Mouse (Mus musculus): ENCODE results near the gene Srm.
A peak's percentile ranks its signal among the peaks of the same experiment; 100 is the strongest.

Gene Srm

DNA sequence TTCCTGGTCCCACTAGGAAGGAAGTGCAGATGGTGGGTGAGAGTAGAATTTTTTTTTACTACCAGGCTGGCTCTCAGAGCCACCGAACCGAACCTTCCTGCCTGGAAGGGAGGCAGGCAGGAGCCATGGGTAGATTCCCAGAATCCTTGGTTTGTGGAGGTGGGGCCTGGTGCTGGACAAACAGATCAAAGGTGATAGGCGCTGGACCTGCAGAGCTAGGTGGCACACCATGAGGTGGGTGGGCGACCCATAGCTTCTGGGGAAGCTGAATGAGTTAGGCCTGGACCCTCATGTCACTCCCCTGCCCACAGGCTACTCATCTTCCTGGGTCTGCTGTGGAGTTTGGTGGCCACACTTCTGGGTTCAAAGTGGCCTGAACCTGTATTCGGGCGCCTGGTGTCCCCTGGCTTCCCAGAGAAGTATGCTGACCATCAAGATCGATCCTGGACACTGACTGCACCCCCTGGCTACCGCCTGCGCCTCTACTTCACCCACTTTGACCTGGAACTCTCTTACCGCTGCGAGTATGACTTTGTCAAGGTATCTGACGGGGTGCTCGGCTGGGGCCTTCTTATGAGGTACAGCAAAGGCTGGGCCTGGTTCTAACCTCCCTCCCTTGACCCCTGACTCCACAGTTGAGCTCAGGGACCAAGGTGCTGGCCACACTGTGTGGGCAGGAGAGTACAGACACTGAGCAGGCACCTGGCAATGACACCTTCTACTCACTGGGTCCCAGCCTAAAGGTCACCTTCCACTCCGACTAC lies 11.2 kb downstream of the Srm start, which contains the start of gene Masp2:
Gene Masp2 (plus strand): TSS at position 198 of the 764 bp plus-strand sequence.
- DNase-seq, result no peak

DNA sequence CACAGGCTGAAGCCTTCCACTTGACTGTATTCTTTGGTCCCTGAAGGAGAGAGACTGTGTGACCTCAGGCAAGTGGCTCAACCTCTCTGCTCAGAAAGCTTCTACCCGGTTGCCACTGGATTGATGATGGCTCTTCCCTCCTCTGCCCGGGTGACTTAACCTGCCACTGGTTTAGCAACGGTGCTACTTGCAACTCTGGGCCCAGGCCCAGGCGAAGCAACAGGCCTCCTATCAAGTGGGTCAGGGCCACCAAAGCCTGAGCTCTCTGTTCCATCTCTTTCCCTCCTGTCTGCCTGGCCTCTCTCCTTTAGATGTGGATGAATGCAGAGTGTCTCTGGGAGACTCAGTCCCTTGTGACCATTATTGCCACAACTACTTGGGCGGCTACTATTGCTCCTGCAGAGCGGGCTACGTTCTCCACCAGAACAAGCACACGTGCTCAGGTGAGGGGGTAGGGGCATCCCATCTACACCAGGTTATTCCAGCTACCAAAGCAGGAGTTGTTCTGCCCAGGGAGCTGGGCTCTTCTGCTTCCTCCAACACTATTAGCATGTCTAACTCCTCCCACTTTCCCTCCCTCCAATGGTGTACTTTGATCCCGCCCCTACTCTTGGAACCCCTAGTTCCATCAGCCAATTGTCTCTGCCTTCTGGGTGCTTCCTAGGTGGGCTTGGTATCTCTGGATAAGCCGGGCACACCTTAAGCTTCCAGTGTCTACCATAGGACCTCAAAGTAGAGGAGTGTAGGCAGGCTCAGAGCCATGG lies 12.3 kb downstream of the Srm start:
- DNase-seq, result no peak

DNA sequence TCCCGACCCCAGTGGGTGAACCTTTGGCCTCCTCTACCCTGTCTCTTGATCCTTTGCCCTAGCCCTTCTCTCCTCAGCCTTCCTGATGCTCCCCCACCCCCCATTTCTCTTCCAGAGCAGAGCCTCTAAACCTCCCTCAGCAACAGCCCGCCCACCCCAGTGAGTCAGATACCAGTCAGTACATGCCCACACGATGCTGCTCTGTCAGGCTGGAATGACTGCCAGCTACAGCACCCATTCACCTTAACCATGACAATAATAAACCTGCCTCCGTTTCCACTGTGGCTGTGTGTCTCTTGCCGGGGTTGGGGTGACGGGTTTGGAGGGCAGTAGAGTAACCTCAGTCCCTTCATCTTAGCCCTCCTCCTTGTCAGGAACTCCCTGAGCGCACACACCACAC lies 12.8 kb downstream of the Srm start:
- no peak for DNase-seq

DNA sequence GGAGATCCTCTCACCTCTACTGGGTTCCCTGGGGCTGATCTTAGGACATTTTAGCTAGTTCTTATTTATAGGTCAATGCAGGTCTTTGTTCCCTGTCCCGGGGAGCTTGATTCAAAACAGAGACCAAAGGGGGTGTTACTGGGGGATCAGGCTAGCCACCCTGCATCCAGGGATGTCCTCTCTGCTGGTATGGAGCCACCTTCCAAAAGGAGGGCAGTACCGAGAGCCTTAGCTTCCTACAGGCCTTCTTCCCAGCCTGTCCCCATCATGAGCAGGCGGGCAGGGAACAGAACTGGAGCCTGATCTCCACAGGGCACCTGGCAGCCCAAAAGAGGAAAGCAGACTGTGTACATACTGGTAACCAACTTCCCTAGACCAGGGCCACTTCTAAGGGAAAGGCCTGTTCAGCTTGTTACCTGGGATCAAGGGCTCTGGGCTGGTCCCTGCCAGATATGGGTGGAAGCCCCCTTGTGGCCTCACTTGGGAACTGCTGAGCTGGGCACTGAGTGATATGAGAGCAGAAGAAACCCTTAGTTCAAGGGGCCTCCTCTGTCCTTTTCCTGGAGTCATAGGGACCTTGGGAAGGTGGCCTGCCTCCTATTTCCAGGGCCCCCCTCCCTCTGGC lies 13.3 kb downstream of the Srm start:
- peak; percentile 43 to 64 for DNase-seq

DNA sequence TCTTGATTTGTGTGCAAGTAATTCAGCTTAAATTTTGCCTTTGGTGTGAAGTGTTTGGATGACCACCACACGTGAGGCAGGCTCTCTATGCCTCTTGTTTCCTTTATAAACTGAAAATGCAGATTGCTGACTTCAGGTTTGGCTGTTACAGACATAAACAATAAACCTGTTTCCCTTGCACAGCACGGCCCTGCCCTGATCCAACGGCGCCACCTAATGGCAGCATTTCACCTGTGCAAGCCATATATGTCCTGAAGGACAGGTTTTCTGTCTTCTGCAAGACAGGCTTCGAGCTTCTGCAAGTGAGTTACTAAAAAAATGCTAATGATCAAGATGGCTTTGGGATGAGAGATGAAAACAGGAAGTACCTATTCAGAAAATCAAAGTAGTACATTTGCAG lies 16.5 kb downstream of the Srm start:
- peak; percentile 54 to 79 for DNase-seq

DNA sequence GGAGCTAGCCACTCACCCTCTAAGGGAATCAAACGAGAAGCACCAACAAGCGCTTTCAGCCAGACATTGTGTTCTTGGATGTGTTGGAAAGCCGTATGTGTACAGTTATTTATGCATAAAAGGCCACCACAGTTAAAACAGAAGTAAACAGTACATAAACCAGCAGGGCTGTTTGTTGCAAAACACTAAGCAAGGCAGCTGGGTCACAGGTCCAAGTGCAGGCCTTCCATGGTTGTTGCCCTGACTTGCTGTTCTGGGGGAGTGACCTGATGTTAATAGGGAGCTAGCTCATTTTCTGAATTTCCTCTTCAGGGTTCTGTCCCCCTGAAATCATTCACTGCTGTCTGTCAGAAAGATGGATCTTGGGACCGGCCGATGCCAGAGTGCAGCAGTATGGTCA lies 18.5 kb downstream of the Srm start:
- no peak for DNase-seq

DNA sequence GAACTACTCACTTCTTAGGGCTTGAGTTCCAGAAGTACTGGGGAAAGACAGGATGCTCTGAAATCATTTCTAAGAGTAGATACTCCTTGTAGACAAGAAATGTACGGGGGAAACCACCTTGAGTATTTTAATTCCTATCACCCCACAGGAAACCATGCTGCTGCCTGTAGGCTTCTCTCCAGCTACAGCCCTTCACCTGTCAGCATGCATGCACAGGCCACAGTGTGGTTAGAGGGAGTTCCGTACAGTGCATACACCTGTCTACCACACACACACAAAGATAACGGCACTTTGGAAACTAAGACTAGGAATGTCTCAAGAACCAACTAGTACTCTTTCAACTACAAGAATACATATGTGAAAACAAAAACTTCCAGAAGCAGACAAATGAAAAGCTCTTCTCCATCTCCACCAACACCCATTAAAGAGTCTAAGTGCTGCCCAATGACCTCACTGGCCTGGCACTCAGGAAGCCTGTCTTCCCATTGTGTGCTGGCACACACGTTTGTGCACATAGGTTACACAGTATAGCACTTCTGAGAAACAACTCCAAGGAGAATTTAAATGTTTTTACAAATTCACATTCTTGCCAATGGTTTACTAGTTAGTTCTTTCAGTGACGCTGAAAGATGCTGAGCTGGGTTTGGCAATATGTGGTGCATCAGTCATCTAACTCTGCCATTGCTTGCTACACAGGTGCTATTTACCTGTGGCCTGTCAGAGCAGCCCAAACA lies 19.5 kb downstream of the Srm start:
- no peak for DNase-seq

DNA sequence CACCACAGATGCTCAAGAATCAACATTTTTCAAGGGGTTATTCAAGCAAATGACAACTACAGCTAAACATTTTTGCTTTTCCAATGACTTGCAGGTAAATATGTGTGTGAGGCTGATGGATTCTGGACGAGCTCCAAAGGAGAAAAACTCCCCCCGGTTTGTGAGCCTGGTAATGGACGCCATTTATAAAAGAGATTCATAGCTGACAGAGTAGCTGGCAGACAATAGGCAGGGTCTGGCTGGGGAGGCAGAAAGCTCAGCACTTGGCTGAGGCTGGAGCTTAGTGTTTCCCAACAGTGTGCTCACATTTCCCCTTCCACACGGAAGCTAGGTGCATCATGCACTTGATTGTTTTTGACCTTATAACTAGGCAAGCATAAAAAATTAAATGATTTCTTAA lies 21.3 kb downstream of the Srm start:
- no peak for DNase-seq

DNA sequence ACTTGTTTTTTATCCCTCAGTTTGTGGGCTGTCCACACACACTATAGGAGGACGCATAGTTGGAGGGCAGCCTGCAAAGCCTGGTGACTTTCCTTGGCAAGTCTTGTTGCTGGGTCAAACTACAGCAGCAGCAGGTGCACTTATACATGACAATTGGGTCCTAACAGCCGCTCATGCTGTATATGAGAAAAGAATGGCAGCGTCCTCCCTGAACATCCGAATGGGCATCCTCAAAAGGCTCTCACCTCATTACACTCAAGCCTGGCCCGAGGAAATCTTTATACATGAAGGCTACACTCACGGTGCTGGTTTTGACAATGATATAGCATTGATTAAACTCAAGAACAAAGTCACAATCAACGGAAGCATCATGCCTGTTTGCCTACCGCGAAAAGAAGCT lies 22.4 kb downstream of the Srm start:
- DNase-seq, result no peak

DNA sequence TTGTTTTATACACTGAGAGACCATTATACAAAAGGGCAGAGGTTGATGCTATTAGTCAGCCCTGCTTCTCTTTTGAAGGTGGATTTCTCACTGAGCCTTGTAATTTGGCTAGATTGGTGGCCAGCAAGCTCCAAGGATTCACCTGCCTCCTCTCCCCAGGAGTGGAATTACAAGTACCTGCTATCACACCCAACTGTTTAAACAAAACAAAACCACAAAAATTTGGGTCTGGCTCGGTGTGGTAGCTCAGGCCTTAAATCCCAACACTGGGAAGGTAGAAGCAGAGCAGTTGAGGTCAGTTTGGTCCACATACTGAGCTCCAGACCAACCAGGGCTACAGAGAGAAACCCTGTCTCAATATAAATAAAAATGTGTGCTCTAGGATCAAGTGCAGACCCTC lies 28.5 kb downstream of the Srm start:
- DNase-seq, result no peak

DNA sequence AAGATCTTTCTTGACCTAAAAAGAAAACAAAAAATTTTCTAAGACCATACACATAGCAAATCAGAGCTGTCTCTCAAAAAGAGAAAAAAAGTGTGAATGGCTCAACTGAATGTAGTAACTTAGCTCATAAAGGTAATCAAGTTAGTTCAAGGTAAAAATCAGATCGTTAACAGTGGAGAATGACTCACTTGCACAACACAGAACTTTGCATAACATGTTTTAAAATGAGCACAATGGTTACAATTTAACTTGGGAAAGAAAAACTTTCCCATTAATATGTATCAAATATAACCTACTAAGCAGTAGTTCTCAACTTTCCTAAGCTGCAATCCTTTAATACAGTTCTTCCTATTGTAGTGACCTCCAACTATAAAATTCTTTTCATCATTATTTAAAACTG lies 29.4 kb downstream of the Srm start:
- DNase-seq, result no peak

DNA sequence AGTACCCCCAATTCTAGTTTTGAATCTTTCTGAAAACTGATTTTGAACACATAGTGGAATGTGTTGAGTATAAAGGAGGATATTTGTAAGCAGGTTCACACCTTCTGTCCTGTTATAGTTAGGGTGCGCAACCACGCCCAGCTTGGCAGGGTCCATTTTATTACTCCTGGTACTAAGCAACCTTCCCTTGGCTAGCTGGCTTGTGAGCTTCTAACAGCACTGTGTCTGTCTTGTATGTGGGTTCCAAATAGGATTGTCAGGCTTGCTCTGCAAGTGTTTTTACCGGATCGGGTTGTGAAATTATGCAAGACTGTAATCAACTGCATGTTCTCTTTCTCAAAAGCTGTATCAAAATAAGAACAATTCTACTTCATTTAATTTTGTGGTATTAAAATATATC lies 31.2 kb downstream of the Srm start:
- no peak for DNase-seq

DNA sequence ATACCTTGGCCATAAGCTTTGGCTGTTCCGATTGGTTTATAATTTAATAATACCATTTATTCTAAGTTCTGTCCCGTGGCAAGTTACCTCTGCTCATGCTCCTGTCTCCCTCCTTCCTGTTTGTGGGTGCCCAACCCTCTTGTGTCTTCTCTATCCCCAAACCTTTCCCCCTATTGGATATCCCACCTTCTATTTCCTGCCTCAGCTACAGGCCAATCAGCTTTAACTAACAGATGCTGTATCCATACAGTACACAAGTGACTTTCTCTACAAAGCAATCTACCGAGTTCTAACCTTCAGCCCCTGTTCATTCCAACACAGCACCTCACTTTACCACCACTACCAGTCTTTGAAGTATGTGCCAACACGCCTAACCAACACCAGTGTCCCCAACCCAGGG lies 32.3 kb downstream of the Srm start:
- no peak for DNase-seq

DNA sequence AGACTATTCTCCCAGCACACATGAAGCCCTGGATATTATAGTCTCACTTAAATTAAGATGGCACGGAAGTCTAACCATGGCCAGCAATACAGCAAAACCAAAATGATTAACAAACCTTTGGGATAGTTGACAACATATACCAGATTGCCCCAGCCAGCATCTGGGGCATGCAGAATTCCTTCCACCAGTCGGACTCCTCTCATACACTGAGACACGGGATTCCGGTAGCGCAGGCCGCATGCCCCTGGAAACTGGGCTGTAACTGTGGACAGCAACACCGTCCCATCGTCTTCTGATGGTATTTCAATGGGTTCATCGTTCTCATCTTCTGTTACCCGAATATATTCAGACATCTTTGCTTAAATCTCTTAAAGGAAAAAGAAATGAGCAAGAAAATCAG lies 33.7 kb downstream of the Srm start:
- no peak for DNase-seq

DNA sequence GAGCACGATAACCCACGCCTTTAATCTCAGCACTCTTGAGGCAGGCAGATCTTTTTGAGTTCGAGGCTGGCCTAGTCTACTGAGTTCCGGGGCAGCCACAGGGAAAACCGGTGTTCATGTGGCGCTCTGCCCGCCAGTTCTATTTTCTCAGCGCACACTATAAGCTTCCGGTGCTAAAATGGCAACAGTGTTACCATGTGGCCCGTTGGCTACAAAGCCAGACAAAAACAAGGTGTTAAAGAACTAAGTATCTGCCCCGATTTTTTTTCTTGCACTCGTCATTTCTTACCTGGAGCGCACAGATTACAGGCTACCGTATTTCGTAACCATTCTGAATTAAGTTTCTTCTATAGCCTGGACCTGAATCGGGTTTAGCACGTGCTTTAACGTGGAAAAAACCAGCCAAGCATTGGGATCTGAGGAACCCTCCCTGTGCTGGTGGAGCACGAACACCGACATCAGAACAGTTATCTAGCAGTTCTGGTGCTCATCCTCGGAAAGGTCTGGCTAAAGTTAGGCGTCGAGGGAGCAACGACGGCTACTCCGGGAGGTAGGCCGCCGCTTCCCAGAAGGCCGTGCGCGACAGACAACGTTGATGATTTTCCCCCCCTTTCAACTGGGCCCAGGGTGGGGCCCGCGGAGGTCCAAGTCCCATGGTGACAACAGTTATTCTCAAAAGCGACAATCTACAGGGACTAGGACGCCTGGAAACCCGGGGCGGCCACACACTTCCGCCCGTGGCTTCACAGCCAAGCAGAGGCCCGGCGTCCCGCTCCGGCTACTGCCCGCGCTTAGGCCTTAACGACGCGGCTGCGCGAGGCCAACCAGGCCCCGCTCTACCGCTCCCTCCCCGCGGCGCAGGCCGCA lies 34.7 kb downstream of the Srm start:
- no peak for DNase-seq

DNA sequence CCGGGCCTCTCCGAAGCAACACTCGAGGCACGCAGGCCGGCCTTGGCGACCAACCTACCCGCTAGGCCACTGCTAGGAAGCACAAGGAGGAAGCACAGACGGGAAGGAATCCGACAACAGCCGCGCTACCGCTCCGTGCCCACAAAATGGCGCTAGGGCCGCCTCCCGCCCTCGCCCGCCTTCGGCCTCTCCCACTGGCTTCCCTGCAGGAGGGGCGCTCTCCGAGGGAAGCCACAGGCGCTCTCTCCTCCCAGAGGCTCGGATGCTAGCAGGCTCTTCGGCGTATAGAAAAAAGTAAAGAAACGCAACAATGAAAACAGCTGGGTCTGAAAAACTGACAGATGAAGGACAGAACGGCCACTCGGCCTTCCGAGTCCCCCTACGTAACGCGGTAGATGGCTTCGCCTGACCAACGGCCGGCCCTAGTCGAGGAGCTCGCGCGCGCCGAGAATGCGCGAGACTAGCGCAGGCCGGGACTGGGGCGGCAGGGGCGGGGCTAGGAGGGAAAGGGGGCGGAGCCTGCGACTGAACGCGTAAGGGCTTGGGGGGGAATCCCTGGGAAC lies 35.4 kb downstream of the Srm start, which contains the start of gene Tardbp:
Gene Tardbp (minus strand): TSS at position 397 of the 563 bp plus-strand sequence.
- peak; percentile 96 to 98 for DNase-seq

DNA sequence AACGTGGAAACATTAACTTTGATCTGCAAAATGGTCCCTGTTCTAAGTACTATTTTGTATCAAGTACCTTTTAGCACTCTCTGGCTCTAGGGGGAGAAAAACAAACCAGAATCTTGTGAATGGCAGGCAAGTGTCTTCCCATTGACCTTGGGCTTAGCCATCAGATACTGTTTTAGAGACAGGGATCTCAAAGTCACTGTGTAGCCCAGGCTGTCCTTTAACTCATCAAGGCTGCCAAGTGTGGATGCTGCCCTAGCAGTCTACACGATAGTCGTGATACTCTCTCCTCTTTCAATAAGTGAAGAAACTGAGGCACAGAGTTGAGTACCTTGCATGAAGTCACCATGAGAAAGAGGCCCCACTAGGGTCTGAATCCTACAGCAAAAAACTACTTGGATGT lies 35.9 kb downstream of the Srm start:
- no peak for DNase-seq

DNA sequence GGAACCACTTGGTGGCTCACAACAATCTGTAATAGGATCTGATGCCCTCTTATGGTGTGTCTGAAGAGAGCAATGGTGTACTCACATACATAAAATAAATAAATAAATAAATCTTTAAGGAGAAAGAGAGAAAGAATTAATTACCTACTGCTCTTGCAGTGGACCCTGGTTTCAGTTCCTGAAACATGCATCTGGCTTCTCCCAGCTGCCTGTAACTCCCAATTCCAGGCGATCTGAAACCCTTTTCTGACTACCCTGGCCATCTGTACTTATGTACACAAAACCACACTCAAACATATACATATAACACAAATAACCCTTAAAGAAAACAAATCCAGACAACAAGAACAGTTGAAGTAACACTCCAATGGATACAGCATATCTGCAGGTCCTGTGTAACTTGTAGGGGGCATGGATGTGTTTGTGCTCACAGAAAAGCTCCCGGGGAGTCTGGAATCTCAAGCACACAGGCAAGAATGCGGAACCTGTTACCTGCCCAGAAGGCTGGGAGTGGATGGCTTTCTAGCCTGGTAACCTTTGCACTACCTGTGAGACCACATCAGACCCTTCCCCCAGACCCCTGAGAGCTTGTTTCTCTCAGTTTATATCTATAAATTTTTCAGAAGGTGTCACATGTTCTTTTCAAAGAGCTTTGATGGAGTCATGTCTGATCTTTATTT lies 40.9 kb downstream of the Srm start:
- DNase-seq, result no peak

DNA sequence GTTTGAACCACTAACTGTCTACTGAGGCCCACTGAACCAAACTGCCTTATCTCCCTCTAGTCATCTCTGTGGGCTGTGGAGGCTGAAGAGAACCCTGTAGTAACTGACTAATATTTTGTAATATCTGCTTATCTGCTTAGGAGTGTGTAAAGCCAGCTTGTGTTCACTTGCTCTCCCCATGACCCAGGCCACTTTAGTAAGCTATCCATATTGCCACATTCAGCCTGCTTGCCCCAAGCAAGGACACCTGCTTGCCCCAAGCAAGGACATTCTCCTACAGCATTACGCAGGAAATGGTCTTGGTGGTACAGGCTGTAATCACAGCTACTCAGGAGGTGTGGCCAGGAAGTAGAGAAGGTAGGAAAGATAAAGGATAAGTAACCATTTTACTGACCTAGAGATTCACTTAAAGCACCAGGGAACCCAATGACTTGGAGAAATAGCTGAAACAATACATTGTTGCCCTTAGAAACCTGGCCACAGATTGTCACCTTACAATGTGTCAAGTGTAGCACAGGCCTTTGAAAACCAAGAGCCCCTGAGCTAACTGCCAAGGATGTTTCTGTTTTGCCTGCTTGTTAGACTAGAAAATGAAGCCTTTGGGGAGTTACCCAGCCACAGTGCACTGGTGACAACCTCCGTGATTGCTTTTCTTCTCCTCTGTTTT lies 42.2 kb downstream of the Srm start:
- DNase-seq, result no peak

DNA sequence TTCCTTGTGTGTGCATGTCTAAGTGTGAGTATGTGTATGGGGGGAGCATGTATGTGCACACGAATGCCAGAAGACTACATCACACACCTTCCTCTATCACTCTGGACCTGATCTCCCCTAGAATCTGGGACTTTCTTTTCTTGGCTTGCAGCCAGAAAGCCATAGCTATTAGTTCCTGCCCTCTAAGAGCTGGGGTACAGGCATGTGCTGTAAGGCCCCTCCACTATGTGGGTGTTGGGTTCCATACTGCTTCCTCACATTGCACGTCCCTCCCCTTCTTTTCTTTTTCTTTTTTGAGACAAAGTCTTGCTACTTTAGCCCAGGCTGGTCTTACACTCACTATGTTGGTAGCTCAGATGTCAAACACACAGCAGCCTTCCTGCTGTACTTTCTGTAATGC lies 44.0 kb downstream of the Srm start:
- no peak for DNase-seq

DNA sequence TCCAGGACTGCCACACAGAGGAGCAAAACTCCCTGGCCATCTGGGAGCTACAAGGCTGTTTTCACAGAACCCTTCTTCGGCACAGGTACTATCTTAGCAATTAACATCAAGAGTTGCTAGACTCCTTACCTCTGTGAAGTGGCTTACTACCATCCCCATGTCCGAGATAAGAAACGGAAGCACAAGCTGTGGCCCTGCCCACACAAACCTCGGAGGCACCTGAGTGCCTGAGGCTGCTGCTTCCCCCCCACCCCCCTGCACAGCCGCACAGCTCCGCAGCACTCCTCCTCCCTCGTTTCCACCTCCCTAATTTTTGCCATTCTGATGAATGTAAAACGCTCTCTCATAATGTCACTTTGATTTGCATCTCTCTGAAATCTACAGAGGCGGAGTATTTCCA lies 47.0 kb downstream of the Srm start:
- DNase-seq, result no peak

Measured in spleen, adult 18-20 months (tissue).